Mouse (Mus musculus) heart, adult 11 months (tissue): ENCODE results near the gene Krt35.

Experiments used
- DNase-seq: peaks from one replicate; pipeline ENCODE4 v3.0.0; 2022

The Krt35 gene

DNA sequence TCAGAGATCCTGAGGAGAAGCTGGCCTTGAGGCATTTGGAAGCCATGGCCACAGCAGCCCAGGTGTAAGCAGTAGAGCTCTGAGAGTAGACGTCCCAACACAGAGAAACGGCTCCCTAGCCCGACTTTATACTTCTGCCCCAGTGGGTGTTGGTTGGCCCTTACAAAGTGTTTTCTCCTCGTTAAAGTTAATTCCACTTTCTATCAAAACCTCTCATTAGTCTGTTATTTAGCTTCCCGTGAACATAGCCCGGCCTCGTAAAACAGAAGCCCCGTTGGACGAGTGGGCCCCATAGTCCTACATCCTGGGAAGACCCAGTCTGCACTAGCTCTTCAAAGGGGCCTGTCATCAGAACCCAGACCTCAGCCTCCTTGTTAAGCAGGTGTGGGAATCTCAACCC is at the start of gene Krt35:
Krt35 (minus strand) TSS at position 101 of the 400 bp plus-strand sequence.
- DNase-seq, result no peak

- DNase-seq, result no peak
Observed at GRCm38 (mm10) chr11:100145104-100145503, 49.1 kb upstream of the Krt35 start.

GRCm38 (mm10) chr11:100140966-100141365 is 44.9 kb upstream of the Krt35 start:
- peak; percentile 89 for DNase-seq

DNA sequence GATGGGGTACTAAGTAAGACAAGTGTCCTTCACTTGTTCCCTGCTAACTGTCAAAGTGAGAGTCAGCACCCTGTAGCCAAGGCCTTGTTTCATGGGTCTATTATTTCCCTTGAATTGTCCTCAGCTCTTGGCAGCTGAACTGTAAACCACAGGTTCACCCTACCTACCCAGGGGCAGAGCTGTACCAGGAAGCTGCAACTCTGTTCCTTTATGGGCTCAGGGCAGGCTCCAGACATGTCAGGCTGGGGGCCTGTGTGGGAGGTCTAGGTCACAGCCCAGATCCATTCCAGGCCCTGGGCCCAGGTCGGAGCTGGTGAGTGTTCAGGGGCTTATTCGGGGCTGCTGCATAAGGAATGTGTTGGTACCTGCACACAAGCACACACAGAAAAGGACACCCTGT is 43.4 kb upstream of the Krt35 start:
- no peak for DNase-seq

GRCm38 (mm10) chr11:100138809-100139208 is 42.8 kb upstream of the Krt35 start:
- DNase-seq, result no peak

DNA sequence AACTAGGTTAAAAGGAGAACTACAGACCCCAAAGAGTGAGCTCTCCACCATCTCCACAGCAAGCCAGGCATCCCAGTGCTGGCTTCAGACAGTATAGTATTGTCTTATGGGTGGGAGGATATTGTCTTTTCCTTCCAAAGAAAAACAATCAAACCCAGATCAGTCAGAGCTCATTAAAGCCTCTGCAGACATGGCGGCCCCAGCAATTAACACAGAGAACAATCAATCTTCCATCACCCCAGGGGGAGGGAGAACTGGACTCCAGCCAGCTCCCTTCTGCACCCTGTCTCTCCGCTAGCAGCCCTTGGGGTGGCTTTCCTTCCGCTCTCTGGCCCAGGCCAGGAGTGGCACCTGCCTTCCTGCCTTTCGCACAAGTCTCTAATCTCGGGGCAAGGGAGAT is 41.7 kb upstream of the Krt35 start:
- DNase-seq, result no peak

DNA sequence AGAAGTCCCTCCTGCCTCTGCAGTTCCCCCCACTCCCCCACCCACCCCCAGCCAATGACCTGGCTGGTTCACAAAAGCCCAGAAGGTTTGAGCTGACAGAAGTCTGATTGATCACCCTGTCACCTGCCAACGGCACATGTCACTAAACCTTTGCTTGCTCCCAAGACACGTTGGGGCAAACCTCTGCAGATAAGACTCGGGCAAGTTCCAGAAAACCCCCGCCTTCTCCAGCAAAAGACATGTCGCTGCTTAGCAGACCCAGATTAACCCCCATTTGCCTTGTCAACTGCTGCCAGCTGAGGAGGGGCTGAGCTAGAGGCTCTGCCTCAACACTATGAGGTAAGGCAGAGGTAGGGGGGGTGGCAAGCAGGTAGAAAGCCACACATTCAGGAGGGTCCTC is 40.5 kb upstream of the Krt35 start:
- no peak for DNase-seq

GRCm38 (mm10) chr11:100135731-100136130 is 39.7 kb upstream of the Krt35 start, which contains the start of gene Krt15:
TSS of gene Krt15 (minus strand) at chr11:100135928.
- no peak for DNase-seq

DNA sequence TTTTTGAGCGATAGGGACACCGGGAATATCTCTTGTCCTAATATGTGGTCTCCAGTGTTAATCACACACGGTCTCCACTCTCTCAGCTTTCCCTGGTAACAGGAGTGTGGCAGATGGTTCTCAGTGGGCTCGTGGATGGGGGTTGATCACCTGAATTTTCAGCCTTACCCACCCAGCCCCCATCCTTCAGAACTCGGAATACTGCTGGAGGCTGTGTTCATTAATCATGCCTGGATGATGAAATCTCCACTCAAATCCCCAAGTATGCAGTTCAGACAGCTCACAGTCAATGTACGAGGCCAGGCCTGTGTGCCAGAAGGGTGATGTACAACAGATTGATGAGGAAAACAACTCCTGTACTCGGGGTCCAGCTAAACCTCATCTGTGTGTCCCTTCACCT is 28.9 kb upstream of the Krt35 start:
- no peak for DNase-seq

- no peak for DNase-seq
Observed at GRCm38 (mm10) chr11:100121466-100121865, 25.4 kb upstream of the Krt35 start, which contains the start of gene Krt13. TSS of gene Krt13 (minus strand) at chr11:100121566.

- no peak for DNase-seq
Observed at GRCm38 (mm10) chr11:100120331-100120730, 24.3 kb upstream of the Krt35 start.

GRCm38 (mm10) chr11:100113742-100114029 is 17.6 kb upstream of the Krt35 start:
- DNase-seq, result no peak

DNA sequence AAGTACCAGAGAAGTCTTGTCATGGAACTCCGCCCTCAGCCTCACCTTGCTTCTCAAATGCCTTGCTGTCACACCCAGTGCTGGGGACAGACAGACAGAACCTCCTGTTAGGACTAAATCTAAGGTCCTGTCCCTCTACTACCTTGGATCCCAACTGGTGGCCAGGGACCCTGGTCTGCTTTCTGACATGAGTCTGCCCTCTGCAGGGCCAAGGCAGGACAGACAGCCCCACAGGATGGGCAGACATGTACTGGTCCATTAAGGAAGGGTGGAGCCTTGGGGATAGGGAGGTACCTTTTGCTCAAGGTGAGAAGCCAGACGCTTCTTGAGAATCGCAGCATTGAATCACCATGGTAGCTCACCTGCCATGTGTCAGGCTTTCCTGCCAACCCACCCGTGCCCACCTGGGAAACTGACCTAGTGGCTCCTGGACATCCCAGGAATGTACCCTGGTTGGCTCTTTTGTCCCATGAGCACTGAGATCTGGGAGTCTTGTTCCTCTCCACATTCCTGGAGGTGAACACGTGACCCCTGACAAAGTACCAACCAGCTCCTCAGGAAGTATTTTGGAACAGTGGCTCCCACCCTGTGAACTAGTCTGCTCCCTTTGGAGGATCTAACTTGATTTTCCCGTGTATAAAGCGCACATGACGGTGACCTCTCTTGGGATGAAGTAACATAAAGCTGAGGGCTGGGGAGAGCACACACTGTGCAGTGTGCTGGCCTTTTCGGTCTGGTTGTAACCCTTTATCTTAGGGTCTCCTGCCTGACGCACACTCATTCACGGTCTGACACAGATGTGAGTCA is 17.1 kb upstream of the Krt35 start:
- no peak for DNase-seq

GRCm38 (mm10) chr11:100105576-100106122 is 9.6 kb upstream of the Krt35 start, which contains the start of gene Krt36:
TSS of gene Krt36 (minus strand) at chr11:100105626.
- no peak for DNase-seq

DNA sequence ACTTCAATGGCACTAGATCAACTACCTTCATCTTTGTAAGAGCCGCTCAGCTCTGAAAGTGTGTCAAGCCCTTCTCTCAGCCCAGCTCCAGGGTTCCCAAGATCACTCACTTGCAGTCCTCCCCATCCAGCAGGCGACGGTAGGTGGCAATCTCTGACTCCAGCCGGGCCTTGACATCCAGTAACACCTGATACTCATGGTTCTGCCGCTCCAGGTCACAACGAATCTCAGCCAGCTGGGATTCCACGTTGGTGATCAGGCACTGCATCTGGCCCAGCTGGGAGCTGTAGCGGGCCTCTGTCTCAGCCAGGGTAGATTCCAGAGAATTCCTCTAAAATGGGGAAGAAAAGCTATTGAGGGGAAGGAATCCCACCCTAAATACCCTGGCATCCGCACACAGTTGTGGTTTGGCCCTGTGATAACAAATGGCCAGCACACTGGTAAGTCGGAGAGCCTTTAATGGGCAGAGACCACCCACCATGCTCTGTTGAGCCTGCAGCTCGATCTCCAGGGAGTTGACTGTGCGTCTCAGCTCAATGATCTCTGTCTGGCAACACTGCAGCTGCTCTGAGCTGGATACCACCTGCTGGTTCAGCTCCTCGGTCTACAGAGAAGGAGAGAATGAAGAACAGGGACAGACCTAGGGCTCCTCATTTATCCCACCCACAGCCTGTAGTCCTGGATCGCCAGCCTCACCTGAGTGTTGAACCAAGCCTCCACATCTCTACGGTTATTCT is 6.8 kb upstream of the Krt35 start:
- no peak for DNase-seq

- no peak for DNase-seq
Observed at GRCm38 (mm10) chr11:100100391-100100790, 4.3 kb upstream of the Krt35 start.

- DNase-seq, result no peak
Observed at GRCm38 (mm10) chr11:100097819-100098218, 1.8 kb upstream of the Krt35 start.

DNA sequence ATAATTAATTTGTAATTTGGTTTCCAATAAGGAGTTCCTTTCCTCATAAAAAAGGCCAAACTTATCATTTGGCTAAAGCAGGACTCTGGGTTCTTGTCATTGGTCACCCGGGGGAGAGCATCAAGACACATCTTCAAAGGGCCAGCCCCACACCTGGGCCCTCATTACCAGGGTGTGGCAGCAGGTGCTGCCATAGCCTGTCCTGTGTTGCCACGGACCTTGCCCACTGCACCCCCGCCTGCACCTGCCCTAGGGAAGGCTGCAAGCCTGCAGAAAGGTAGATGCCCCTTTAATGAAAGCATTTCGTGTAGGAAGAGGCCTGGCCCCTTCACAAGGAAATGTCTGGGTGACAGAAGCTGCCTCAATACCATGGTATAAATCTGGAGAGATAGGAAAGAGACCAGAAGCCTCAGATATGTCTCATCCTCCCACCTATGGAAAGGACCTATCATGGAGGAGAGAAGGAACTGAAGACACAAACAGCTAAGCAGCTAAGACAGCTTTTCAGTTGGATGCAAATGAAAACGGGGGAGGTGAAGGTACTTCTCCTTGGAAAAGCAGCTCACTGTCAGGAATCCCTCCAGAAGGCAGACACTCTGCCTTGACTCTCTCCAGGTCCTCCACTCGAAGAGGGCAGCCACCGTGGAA is 7.5 kb downstream of the Krt35 start:
- no peak for DNase-seq

GRCm38 (mm10) chr11:100087861-100088260 is 8.2 kb downstream of the Krt35 start, which contains the start of gene Krt32:
TSS of gene Krt32 (minus strand) at chr11:100088226.
- no peak for DNase-seq

DNA sequence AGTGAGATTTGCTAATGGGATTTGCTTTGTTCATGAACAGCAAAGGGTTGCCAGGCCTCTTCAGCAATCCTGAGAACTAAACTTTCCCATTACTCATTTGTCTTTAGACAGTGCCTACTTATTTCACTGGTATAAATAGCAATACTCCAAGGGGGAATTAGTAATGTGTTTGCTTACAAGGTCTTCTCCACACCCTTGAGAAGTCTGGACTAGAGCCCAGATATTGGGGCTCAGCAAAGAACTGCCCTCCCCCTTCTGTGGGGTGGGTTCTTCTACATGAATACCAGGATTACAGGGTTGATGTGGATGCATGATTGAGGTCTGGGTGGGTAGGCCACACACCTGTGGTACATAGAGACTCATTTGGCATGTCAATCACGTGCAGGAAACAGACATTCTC is 22.2 kb downstream of the Krt35 start:
- no peak for DNase-seq

DNA sequence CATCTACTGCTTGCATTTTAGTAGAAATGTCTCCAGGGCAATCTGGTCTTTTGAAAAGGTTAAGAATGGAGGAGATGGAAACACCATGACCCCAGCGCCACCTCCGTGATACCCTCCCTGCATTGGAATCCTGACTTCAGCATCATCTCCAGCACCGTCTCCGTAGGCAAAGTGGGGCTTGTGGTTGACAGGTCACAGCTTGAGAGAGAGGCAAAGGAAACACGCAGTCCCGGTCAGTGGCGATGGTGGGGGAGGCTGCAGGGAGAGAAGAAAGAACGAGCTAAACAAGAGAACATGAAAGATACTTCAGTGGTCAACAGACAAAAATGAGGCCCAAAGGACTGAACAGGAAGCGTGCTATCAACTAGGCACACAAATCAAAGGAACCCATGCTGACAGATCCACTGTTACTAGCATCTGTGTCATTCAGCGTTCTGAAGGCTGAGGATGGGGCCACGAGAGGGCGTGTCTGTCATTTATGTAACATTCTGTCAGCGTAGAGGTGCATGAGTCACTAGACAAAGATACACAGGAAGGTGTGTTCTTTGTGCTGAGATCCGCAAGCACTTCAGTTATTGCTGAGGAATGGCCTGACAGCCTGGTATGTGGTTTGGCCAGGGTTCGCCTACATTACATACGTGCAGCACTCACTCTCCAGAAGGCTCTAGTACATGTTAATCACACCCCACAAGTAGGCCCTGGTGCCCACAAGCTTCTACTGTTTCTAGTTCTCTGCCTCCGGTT is 28.6 kb downstream of the Krt35 start:
- DNase-seq, result no peak

DNA sequence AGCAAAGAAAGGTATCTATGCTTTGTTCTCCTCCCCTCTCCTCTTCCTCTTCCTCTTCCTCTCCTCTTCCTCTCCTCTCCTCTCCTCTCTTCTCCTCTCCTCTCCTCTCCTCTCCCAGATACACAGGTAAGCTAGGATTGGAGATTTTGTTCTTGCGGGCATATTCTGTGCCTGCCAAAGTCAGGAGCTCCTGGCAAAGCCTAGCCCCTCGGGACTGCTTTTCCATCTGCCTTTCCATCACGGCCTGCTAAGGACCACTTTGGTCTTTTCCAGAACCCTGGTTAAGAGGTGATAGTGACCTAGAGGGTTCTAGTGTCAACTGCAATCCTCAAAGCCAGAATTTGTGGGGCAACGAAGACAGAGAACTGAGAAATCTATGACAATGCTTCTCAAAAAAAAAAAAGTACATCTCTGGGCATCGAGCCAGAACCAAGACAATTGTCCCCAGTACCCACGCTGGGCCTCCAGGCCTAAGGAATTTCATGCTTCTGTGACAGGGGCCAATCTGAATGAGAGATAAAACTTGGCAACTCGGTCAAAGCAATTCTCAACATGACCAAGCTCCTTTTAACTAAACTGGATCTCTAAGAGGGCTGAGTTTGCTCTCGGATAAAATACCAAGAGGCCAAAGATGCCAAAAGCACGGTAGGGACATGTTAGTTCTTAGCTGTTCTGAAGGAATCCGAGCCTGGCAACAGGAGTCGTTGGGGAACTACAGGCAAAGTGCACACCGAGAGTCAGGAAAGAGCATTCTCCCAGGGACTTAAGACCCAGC is 29.6 kb downstream of the Krt35 start:
- DNase-seq, result no peak
